Mouse (Mus musculus): ENCODE data around the gene Atl1.

The Atl1 gene

GRCm38 (mm10) chr12:70015936-70016335, 123.5 kb downstream of the Atl1 start:
- no peak for DNase-seq (ENCODE audit: low read depth)

Measured in c-Kit-positive CD71-positive TER-119-negative erythroid progenitor cells, embryonic 14.5 days (primary cell).